In genomic region chr6:5167051-5167677, GRCm38 (mm10) we compare ENCODE assay signal across 10 mouse cellular contexts. TPM values are rescaled to one million over a fixed set of nuclear protein-coding genes. Genes with fewer than 3 reads are reported as not detected.
A peak's percentile ranks its signal among the peaks of the same experiment; 100 is the strongest.
DNase-seq lines count a peak whose midpoint lies in the region; ATAC-seq and TF ChIP-seq lines count a peak whose summit lies in the region.
"Had no signal": no experiment of that assay in that cellular context is flagged by ENCODE, and none has a peak within 500 bp of the region (broad histone marks: within the 10 kb centered on the region; RNA-seq: fewer than 3 reads in every experiment).

No protein-coding gene starts in this region.

- H3K4me3 ChIP-seq in kidney, adult 2 months (ENCODE audit: insufficient read depth, low read depth, low read length), result no peak overlapping the region
- no peak overlapping the region for H3K4me3 ChIP-seq in forebrain, embryonic 12.5 days (replicated peaks)
- H3K4me3 ChIP-seq in hindbrain, embryonic 12.5 days, result peak overlapping the region; percentile 4; the same call in 1 of the 2 replicates
- H3K4me3 ChIP-seq in midbrain, embryonic 11.5 days (ENCODE audit: low read depth, low read length), result peak overlapping the region; percentile 13; the same call in 1 of the 2 replicates

- DNase-seq in kidney, adult 2 months, result peak; percentile 14
- DNase-seq in kidney, adult 8-10 months, result no peak
- peak; percentile 89 for DNase-seq in midbrain, embryonic 11.5 days (ENCODE audit: low spot score, missing footprints)
- DNase-seq in left cerebral cortex, postnatal 4 days, result no peak
- no peak for DNase-seq in ovary, postnatal 14 days (ENCODE audit: low spot score)
- DNase-seq: cerebellum, postnatal 14 days had no signal

- no peak for TF ChIP-seq CTCF in kidney, adult 2 months (conservative IDR thresholded peaks at IDR 0.05; ENCODE audit: insufficient read depth, insufficient read length, low read depth, low read length)

- WGBS in kidney, adult 2 months, result 66% methylated on average over 14 of the region's 14 CpGs
- 45% methylated on average over 14 of the region's 14 CpGs for WGBS in forebrain, embryonic 12.5 days
- 33% methylated on average over 14 of the region's 14 CpGs for WGBS in hindbrain, embryonic 12.5 days
- 38% methylated on average over 14 of the region's 14 CpGs for WGBS in midbrain, embryonic 11.5 days

- H3K4me1 ChIP-seq in kidney, adult 2 months (ENCODE audit: control insufficient read depth, insufficient read depth, low read length), result no peaks in the 10 kb centered on the region
- H3K4me1 ChIP-seq in forebrain, embryonic 12.5 days, result peaks cover 17% of the 10 kb centered on the region
- peaks cover 9% of the 10 kb centered on the region for H3K4me1 ChIP-seq in hindbrain, embryonic 12.5 days
- H3K4me1 ChIP-seq in midbrain, embryonic 11.5 days (ENCODE audit: control insufficient read depth, insufficient read depth, low read length), result peaks cover 6% of the 10 kb centered on the region; the same call in 1 of the 2 replicates

- no peaks in the 10 kb centered on the region for H3K27me3 ChIP-seq in kidney, adult 2 months (replicated peaks; ENCODE audit: control insufficient read depth, insufficient read depth, low read length)
- H3K27me3 ChIP-seq in forebrain, embryonic 12.5 days, result no peaks in the 10 kb centered on the region
- H3K27me3 ChIP-seq in hindbrain, embryonic 12.5 days, result no peaks in the 10 kb centered on the region
- H3K27me3 ChIP-seq in midbrain, embryonic 11.5 days (ENCODE audit: control insufficient read depth, insufficient read depth, low read length), result no peaks in the 10 kb centered on the region

- no peak overlapping the region for H3K27ac ChIP-seq in kidney, adult 2 months (ENCODE audit: insufficient read depth, low read depth, low read length)
- H3K27ac ChIP-seq in forebrain, embryonic 12.5 days, result peak overlapping the region; percentile 27; the same call in 1 of the 2 replicates
- H3K27ac ChIP-seq in hindbrain, embryonic 12.5 days, result peak overlapping the region; percentile 31; the same call in 1 of the 2 replicates
- peak overlapping the region; percentile 40; the same call in 1 of the 2 replicates for H3K27ac ChIP-seq in midbrain, embryonic 11.5 days (ENCODE audit: low read depth, low read length)

- TF ChIP-seq POLR2A in kidney, adult 2 months (IDR thresholded peaks at IDR 0.05; ENCODE audit: low read depth, low read length), result no peak

- no peaks in the 10 kb centered on the region for H3K36me3 ChIP-seq in kidney, adult 2 months (ENCODE audit: control insufficient read depth, insufficient read depth, low read length)
- no peaks in the 10 kb centered on the region for H3K36me3 ChIP-seq in forebrain, embryonic 12.5 days (replicated peaks)
- H3K36me3 ChIP-seq in hindbrain, embryonic 12.5 days, result no peaks in the 10 kb centered on the region
- no peaks in the 10 kb centered on the region for H3K36me3 ChIP-seq in midbrain, embryonic 11.5 days (ENCODE audit: control insufficient read depth, insufficient read depth, low read length)

- peak overlapping the region; percentile 33 for H3K4me2 ChIP-seq in forebrain, embryonic 12.5 days
- H3K4me2 ChIP-seq in hindbrain, embryonic 12.5 days (replicated peaks), result peak overlapping the region; percentile 37
- H3K4me2 ChIP-seq in midbrain, embryonic 11.5 days, result peak overlapping the region; percentile 41

- no peak; the same call in 1 of the 2 replicates for ATAC-seq in forebrain, embryonic 12.5 days (ENCODE audit: low FRiP score)
- ATAC-seq in hindbrain, embryonic 12.5 days (ENCODE audit: low FRiP score), result peak; percentile 51
- ATAC-seq in midbrain, embryonic 11.5 days (ENCODE audit: low FRiP score), result peak; percentile 66
- ATAC-seq in erythroid progenitor cell, adult 5-6 weeks (replicated peaks; ENCODE audit: low FRiP score, poor library complexity, severe bottlenecking), result no peak

- H3K9ac ChIP-seq in forebrain, embryonic 12.5 days, result no peak overlapping the region
- no peak overlapping the region for H3K9ac ChIP-seq in hindbrain, embryonic 12.5 days
- peak overlapping the region; percentile 33; the same call in 1 of the 2 replicates for H3K9ac ChIP-seq in midbrain, embryonic 11.5 days (ENCODE audit: low read length)

- intact Hi-C loops in left cerebral cortex, postnatal 4 days (cut with DNase I), result no loop called here

- no peaks in the 10 kb centered on the region for H3K9me3 ChIP-seq in forebrain, embryonic 12.5 days
- no peaks in the 10 kb centered on the region for H3K9me3 ChIP-seq in hindbrain, embryonic 12.5 days (replicated peaks)
- H3K9me3 ChIP-seq in midbrain, embryonic 11.5 days (ENCODE audit: control insufficient read depth, low read length), result no peaks in the 10 kb centered on the region

RNA-seq across cellular contexts. Expression of gene Pon1, which starts 26.6 kb away (rescaled TPM):
- polyA plus RNA-seq in kidney, adult 2 months (2012; rRNA removed), result 0.52 and 1.2 TPM in 2 replicates
- polyA plus RNA-seq in forebrain, embryonic 12.5 days (2016; fragmentation: Nextera tagmentation; extraction: Ambion mirVana), result 0.13 and 0.22 TPM in 2 replicates
- polyA plus RNA-seq in hindbrain, embryonic 12.5 days (2016; fragmentation: Nextera tagmentation; extraction: Ambion mirVana), result 0.16 TPM in 1 of 2 replicates, not detected in the other
- polyA plus RNA-seq in midbrain, embryonic 11.5 days (2014; fragmentation: Nextera tagmentation; extraction: Ambion mirVana), result 0.08 and 0.18 TPM in 2 replicates
- total RNA-seq in left cerebral cortex, postnatal 4 days (2021), result not detected
- total RNA-seq in erythroid progenitor cell, adult 5-6 weeks (2015; ENCODE audit: low replicate concordance), result not detected in 2 replicates
- total RNA-seq in erythroid progenitor cell, adult 5-6 weeks (2017; ENCODE audit: low replicate concordance), result not detected in 2 replicates
- polyA plus RNA-seq: C2C12 had no signal

Comparison
In these comparisons a context has a peak if more than half of its experiments do, and no peak if none do; other contexts are left out.
1. DNase-seq: peak in kidney, adult 2 months (single experiment) and midbrain, embryonic 11.5 days (single experiment); none in kidney, adult 8-10 months (0 of 2), left cerebral cortex, postnatal 4 days (single experiment) and ovary, postnatal 14 days (single experiment).
2. H3K4me3 ChIP-seq: peak in hindbrain, embryonic 12.5 days (single experiment) and midbrain, embryonic 11.5 days (single experiment); none in kidney, adult 2 months (single experiment) and forebrain, embryonic 12.5 days (single experiment).
3. ATAC-seq: peak in hindbrain, embryonic 12.5 days (single experiment) and midbrain, embryonic 11.5 days (single experiment); none in forebrain, embryonic 12.5 days (single experiment) and erythroid progenitor cell, adult 5-6 weeks (single experiment).
4. Peak in every context shown above with its lines, with median percentiles within 50 percentile points of each other: H3K4me2 ChIP-seq.